Mouse (Mus musculus): ENCODE measurements around the gene C1qtnf12. TPM values are rescaled to one million over a fixed set of nuclear protein-coding genes. Genes with fewer than 3 reads are reported as not detected.
A peak's percentile ranks its signal among the peaks of the same experiment; 100 is the strongest.

The C1qtnf12 gene
- total and polyA plus RNA-seq, 3 experiments = 16.6 to 17.9 (median 17.2) TPM

DNA sequence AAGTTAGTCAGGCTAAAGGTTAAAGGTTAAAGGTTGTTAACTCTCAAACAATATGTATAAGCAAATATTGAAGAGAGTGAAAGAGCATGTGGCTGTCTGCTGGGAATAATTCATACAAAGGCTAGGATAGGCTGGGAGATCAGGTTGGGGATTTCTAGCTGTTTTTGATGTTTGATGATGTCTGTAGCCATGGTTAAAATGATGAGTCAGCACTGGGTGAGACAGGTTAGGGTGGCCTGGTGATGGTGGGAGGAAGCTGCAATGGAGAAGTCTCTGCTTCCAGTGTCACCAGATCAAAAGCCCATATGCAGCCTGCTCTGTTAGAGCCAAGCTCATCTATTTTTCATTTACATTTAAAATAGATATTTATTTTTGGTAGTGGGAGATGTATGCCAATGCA, 15.0 kb upstream of the C1qtnf12 start:
- Histone ChIP-seq H3K36me3 (ENCODE audit: control insufficient read depth, insufficient read depth, low read length) (peaks cover 16% of the 10 kb centered on the region), H3K27ac (no peak overlapping the region), H3K27me3 (ENCODE audit: control insufficient read depth, insufficient read depth, low read length) (no peaks in the 10 kb centered on the region), H3K79me2 (replicated peaks; ENCODE audit: control insufficient read depth, insufficient read depth, low read length) (peaks cover 14% of the 10 kb centered on the region), H3K4me3 (no peak overlapping the region), H3K4me1 (ENCODE audit: control insufficient read depth, insufficient read depth, low read length) (peaks cover 10% of the 10 kb centered on the region), H3K9ac (ENCODE audit: low read depth, low read length) (no peak overlapping the region)
- intact Hi-C loops (cut with DNase I) = no loop called here
- TF ChIP-seq CTCF (IDR thresholded peaks at IDR 0.05) (no peak), POLR2A (IDR thresholded peaks at IDR 0.05; ENCODE audit: insufficient read depth, low read depth, low read length) (no peak), EP300 (IDR thresholded peaks at IDR 0.05; ENCODE audit: insufficient read depth, low read depth, low read length) (no peak)
- DNase-seq = no peak

DNA sequence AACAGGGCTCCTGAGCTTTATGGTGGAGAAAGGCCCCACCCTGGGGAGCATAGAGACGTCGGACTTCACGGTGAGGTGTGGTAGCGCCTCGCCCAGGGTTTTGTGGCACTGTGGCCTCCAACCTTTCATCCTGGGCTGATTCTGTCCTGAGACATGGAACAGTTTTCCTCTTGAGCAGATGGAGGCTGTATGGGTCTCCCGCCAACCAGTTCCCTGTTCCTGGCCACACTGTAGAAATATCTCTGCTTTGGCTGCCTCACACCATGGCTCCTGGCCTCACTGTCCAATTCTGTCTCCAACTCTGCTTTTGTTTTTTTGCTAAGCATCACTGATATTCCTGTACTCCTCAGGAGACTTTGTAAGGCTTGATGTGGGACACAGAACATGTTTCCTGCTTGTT, 6.6 kb upstream of the C1qtnf12 start:
- 95% methylated on average over 6 of the region's 6 CpGs for WGBS
- intact Hi-C loops (cut with DNase I) = loop anchor here (5.0 kb wide), 1 partner anchor 147 kb away; no protein-coding TSS in a partner anchor
- no peak for DNase-seq
- Histone ChIP-seq H3K4me1 (ENCODE audit: control insufficient read depth, insufficient read depth, low read length) (peaks cover 1% of the 10 kb centered on the region; the same call in 1 of the 2 replicates), H3K27ac (no peak overlapping the region), H3K27me3 (ENCODE audit: control insufficient read depth, insufficient read depth, low read length) (no peaks in the 10 kb centered on the region), H3K79me2 (replicated peaks; ENCODE audit: control insufficient read depth, insufficient read depth, low read length) (no peaks in the 10 kb centered on the region), H3K36me3 (ENCODE audit: control insufficient read depth, insufficient read depth, low read length) (peaks cover 5% of the 10 kb centered on the region; the same call in 1 of the 2 replicates), H3K9ac (ENCODE audit: low read depth, low read length) (no peak overlapping the region), H3K4me3 (no peak overlapping the region)
- TF ChIP-seq EP300 (IDR thresholded peaks at IDR 0.05; ENCODE audit: insufficient read depth, low read depth, low read length) (no peak), POLR2A (IDR thresholded peaks at IDR 0.05; ENCODE audit: insufficient read depth, low read depth, low read length) (no peak), CTCF (IDR thresholded peaks at IDR 0.05) (no peak)

DNA sequence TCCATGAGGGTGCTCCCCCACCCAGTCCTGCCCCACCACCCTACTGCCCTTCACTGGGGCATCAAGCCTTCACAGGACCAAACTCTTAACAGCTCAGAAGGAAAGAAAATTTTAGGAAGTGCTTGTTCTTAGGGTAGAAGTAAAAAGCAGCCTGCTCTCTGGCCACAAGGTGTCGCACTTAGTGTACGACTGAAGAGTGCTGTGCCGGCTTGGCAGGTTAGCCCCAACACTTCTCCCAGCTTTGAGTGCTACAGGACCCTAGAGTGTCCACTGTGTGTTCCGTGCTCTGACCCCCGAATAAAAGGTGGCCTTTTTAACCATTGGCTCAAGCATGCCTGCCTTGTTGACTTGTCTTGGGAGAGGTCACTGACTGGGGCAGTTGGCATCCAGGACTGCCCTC, 2.8 kb upstream of the C1qtnf12 start:
- DNase-seq = peak; percentile 64 to 69
- Histone ChIP-seq H3K4me3 (no peak overlapping the region), H3K27ac (no peak overlapping the region), H3K4me1 (ENCODE audit: control insufficient read depth, insufficient read depth, low read length) (peaks cover 1% of the 10 kb centered on the region; the same call in 1 of the 2 replicates), H3K27me3 (ENCODE audit: control insufficient read depth, insufficient read depth, low read length) (no peaks in the 10 kb centered on the region), H3K36me3 (ENCODE audit: control insufficient read depth, insufficient read depth, low read length) (no peaks in the 10 kb centered on the region), H3K79me2 (replicated peaks; ENCODE audit: control insufficient read depth, insufficient read depth, low read length) (no peaks in the 10 kb centered on the region), H3K9ac (ENCODE audit: low read depth, low read length) (no peak overlapping the region)
- intact Hi-C loops (cut with DNase I) = loop anchor here (2.0 to 5.0 kb wide), 3 partner anchors 32 to 143 kb away; no protein-coding TSS in a partner anchor
- TF ChIP-seq POLR2A (IDR thresholded peaks at IDR 0.05; ENCODE audit: insufficient read depth, low read depth, low read length) = no peak
- peak; percentile 83 for TF ChIP-seq CTCF (IDR thresholded peaks at IDR 0.05)
- TF ChIP-seq EP300 (IDR thresholded peaks at IDR 0.05; ENCODE audit: insufficient read depth, low read depth, low read length) = 0 out of 2 replicates have a peak, but pooled peaks have one; percentile 57
- WGBS = 5% methylated on average over 5 of the region's 5 CpGs

DNA sequence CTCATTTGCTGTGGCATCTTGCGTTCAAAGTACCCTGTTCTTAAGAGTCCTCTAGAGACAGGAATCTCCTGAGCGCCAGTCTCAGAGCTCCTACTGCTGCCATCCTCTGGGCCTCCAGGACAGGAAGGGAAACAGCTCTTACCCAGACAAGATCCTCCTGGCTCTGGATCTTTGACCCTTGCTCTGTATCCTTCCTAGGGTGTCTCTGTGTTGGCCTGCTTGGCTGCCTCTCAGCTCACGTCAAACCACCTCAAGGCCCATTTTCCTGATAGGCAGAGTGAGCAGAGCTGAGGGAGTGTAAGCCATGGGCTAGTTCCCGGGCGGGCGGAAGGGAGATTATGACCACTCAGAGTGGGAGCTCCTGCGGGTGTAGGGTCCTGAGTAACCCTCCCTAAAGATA, 988 bp downstream of the C1qtnf12 start:
- peaks cover 1% of the 10 kb centered on the region; the same call in 1 of the 2 replicates for H3K4me1 ChIP-seq (ENCODE audit: control insufficient read depth, insufficient read depth, low read length)
- H3K4me3 ChIP-seq = no peak overlapping the region
- WGBS = 74% methylated on average over 7 of the region's 7 CpGs
- intact Hi-C loops (cut with DNase I) = no loop called here
- no peak overlapping the region for H3K27ac ChIP-seq
- no peak for TF ChIP-seq POLR2A (IDR thresholded peaks at IDR 0.05; ENCODE audit: insufficient read depth, low read depth, low read length)
- TF ChIP-seq CTCF (IDR thresholded peaks at IDR 0.05) = no peak
- no peak for TF ChIP-seq EP300 (IDR thresholded peaks at IDR 0.05; ENCODE audit: insufficient read depth, low read depth, low read length)
- no peaks in the 10 kb centered on the region for H3K79me2 ChIP-seq (replicated peaks; ENCODE audit: control insufficient read depth, insufficient read depth, low read length)
- no peak for DNase-seq
- no peaks in the 10 kb centered on the region for H3K27me3 ChIP-seq (ENCODE audit: control insufficient read depth, insufficient read depth, low read length)
- no peak overlapping the region for H3K9ac ChIP-seq (ENCODE audit: low read depth, low read length)
- no peaks in the 10 kb centered on the region for H3K36me3 ChIP-seq (ENCODE audit: control insufficient read depth, insufficient read depth, low read length)

DNA sequence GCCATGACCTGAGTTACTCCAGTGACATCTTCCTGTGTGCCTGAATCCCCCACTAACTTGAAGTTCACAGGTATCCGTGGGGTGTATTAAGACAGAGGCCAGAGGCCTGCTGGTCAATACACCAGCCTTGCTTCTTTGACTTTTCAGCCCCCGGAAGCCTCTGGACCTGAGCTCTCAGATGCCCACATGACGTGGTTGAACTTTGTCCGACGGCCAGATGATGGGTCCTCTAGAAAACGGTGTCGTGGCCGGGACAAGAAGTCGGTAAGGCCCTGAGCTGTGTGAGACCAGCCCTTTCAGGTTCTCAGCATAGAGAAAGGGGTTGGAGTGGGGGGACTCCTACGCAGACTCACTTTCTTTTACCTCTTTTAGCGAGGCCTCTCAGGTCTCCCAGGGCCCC, 2.3 kb downstream of the C1qtnf12 start:
- WGBS = 92% methylated on average over 11 of the region's 11 CpGs
- peaks cover under 1% of the 10 kb centered on the region; the same call in 1 of the 2 replicates for H3K4me1 ChIP-seq (ENCODE audit: control insufficient read depth, insufficient read depth, low read length)
- intact Hi-C loops (cut with DNase I) = no loop called here
- no peak overlapping the region for H3K9ac ChIP-seq (ENCODE audit: low read depth, low read length)
- no peaks in the 10 kb centered on the region for H3K27me3 ChIP-seq (ENCODE audit: control insufficient read depth, insufficient read depth, low read length)
- no peak for DNase-seq
- H3K36me3 ChIP-seq (ENCODE audit: control insufficient read depth, insufficient read depth, low read length) = no peaks in the 10 kb centered on the region
- H3K4me3 ChIP-seq = no peak overlapping the region
- H3K79me2 ChIP-seq (replicated peaks; ENCODE audit: control insufficient read depth, insufficient read depth, low read length) = no peaks in the 10 kb centered on the region
- no peak for TF ChIP-seq CTCF (IDR thresholded peaks at IDR 0.05)
- TF ChIP-seq EP300 (IDR thresholded peaks at IDR 0.05; ENCODE audit: insufficient read depth, low read depth, low read length) = no peak
- no peak overlapping the region for H3K27ac ChIP-seq

DNA sequence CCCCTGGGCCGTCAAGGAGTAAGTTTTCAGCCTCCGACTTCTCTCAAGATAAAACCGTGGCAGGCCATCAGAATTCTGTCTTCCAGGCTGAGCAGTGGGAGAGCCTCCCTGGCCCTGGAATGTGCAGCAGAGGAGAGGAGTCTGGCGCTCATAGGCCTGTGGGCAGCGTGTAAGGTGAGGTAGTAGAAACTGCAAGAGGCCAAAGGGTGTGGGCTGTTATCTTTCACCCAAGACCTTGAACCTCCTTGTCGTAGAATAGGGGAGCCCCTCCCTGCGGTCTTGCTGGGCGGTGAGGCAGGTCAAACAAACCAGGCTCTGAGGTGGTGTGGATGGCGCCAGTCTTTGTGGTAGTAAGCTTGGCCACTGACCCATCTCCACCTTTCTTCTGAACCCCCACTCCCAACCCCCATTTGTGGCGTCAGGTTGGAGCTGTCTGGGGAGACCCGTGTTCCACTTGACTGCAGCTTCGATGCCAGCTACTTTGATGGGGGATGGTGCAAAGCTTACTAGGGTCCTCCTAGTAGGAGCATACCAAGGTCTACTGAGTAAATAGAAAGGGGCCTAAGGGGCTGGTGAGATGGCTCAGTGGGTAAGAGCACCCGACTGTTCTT, 7.0 kb downstream of the C1qtnf12 start:
- H3K36me3 ChIP-seq (ENCODE audit: control insufficient read depth, insufficient read depth, low read length) = no peaks in the 10 kb centered on the region
- intact Hi-C loops (cut with DNase I) = no loop called here
- H3K4me1 ChIP-seq (ENCODE audit: control insufficient read depth, insufficient read depth, low read length) = no peaks in the 10 kb centered on the region
- no peak overlapping the region for H3K27ac ChIP-seq
- no peak overlapping the region for H3K9ac ChIP-seq (ENCODE audit: low read depth, low read length)
- no peaks in the 10 kb centered on the region for H3K79me2 ChIP-seq (replicated peaks; ENCODE audit: control insufficient read depth, insufficient read depth, low read length)
- H3K27me3 ChIP-seq (ENCODE audit: control insufficient read depth, insufficient read depth, low read length) = no peaks in the 10 kb centered on the region
- no peak overlapping the region for H3K4me3 ChIP-seq
- TF ChIP-seq CTCF (IDR thresholded peaks at IDR 0.05) (no peak), POLR2A (IDR thresholded peaks at IDR 0.05; ENCODE audit: insufficient read depth, low read depth, low read length) (no peak), EP300 (IDR thresholded peaks at IDR 0.05; ENCODE audit: insufficient read depth, low read depth, low read length) (no peak)
- 73% methylated on average over 13 of the region's 13 CpGs for WGBS
- no peak for DNase-seq

All from heart, adult 2 months (tissue).